In genomic region chr11:49168839-49169611, GRCm38 (mm10) we compare ENCODE assay signal across 8 mouse cellular contexts. TPM values are rescaled to one million over a fixed set of nuclear protein-coding genes. Genes with fewer than 3 reads are reported as not detected.
DNase-seq lines count a peak whose midpoint lies in the region; ATAC-seq and TF ChIP-seq lines count a peak whose summit lies in the region.

No protein-coding gene starts in this region.

- H3K4me3 ChIP-seq in heart, postnatal 0 days (ENCODE audit: low read depth, low read length), result peak overlapping the region; percentile 34
- peak overlapping the region; percentile 37 for H3K4me3 ChIP-seq in limb, embryonic 13.5 days
- H3K4me3 ChIP-seq in neural tube, embryonic 13.5 days, result peak overlapping the region; percentile 41

- no peak overlapping the region for H3K9ac ChIP-seq in heart, postnatal 0 days (replicated peaks; ENCODE audit: low read depth, low read length)
- H3K9ac ChIP-seq in limb, embryonic 13.5 days, result peak overlapping the region; percentile 53
- H3K9ac ChIP-seq in neural tube, embryonic 13.5 days, result peak overlapping the region; percentile 56

- H3K36me3 ChIP-seq in heart, postnatal 0 days (replicated peaks; ENCODE audit: control insufficient read depth, insufficient read depth, low read length), result no peaks in the 10 kb centered on the region
- H3K36me3 ChIP-seq in limb, embryonic 13.5 days, result no peaks in the 10 kb centered on the region
- H3K36me3 ChIP-seq in neural tube, embryonic 13.5 days, result no peaks in the 10 kb centered on the region

- 18% methylated on average over 50 of the region's 50 CpGs for WGBS in heart, postnatal 0 days
- 4% methylated on average over 50 of the region's 50 CpGs for WGBS in limb, embryonic 13.5 days
- 7% methylated on average over 50 of the region's 50 CpGs for WGBS in neural tube, embryonic 13.5 days

- no peak overlapping the region for H3K27ac ChIP-seq in heart, postnatal 0 days (ENCODE audit: low read depth)
- H3K27ac ChIP-seq in limb, embryonic 13.5 days, result no peak overlapping the region
- no peak overlapping the region for H3K27ac ChIP-seq in neural tube, embryonic 13.5 days (replicated peaks)

- TF ChIP-seq EP300 in heart, postnatal 0 days (IDR thresholded peaks at IDR 0.05; ENCODE audit: low read depth), result no peak

- H3K4me1 ChIP-seq in heart, postnatal 0 days (ENCODE audit: control insufficient read depth, insufficient read depth), result peaks cover 4% of the 10 kb centered on the region; the same call in 1 of the 2 replicates
- H3K4me1 ChIP-seq in limb, embryonic 13.5 days, result peaks cover 7% of the 10 kb centered on the region
- peaks cover 7% of the 10 kb centered on the region for H3K4me1 ChIP-seq in neural tube, embryonic 13.5 days (replicated peaks)

- ATAC-seq in heart, postnatal 0 days (ENCODE audit: insufficient read depth, low read depth), result 0 out of 2 replicates have a peak, but pooled peaks have one; percentile 17
- ATAC-seq in common myeloid progenitor, adult 5-6 weeks (replicated peaks; ENCODE audit: low read depth, poor library complexity, severe bottlenecking), result peak; percentile 17; the same call in 1 of the 2 replicates
- ATAC-seq in hematopoietic stem cell, adult 5-6 weeks (replicated peaks in 1 of 2; ENCODE audit: insufficient read depth in 1 of 2, low FRiP score in 2 of 2, low TSS enrichment in 1 of 2, low read depth in 1 of 2, poor library complexity in 2 of 2, severe bottlenecking in 2 of 2), result peak; percentile 23 to 44; a peak in 2 of 4 replicates
- ATAC-seq in limb, embryonic 13.5 days (ENCODE audit: low FRiP score, low read depth), result peak; percentile 48; the same call in 1 of the 2 replicates
- peak; percentile 79 for ATAC-seq in neural tube, embryonic 13.5 days (ENCODE audit: low read depth)

- peak overlapping the region; percentile 51 for H3K4me2 ChIP-seq in heart, postnatal 0 days (ENCODE audit: low read depth, low read length)
- peak overlapping the region; percentile 68 for H3K4me2 ChIP-seq in limb, embryonic 13.5 days (replicated peaks)
- peak overlapping the region; percentile 69 for H3K4me2 ChIP-seq in neural tube, embryonic 13.5 days

- DNase-seq in heart, postnatal 0 days (ENCODE audit: low spot score), result no peak
- no peak for DNase-seq in heart, postnatal 14 days
- DNase-seq in spleen, postnatal 36 days (ENCODE audit: low spot score in 2 of 2), result no peak
- DNase-seq in gastrocnemius, adult 8-10 months (ENCODE audit: low spot score in 2 of 2), result no peak

- TF ChIP-seq CTCF in heart, postnatal 0 days (IDR thresholded peaks at IDR 0.05; ENCODE audit: low read depth), result no peak

- peaks cover 8% of the 10 kb centered on the region for H3K9me3 ChIP-seq in heart, postnatal 0 days (replicated peaks; ENCODE audit: control insufficient read depth, low read length)
- 0 out of 2 replicates have a peak, but pooled peaks cover 8% of the 10 kb centered on the region for H3K9me3 ChIP-seq in limb, embryonic 13.5 days
- no peaks in the 10 kb centered on the region for H3K9me3 ChIP-seq in neural tube, embryonic 13.5 days

- intact Hi-C loops in heart, postnatal 14 days (cut with DNase I), result no loop called here

- peaks cover 16% of the 10 kb centered on the region for H3K27me3 ChIP-seq in heart, postnatal 0 days (ENCODE audit: control insufficient read depth, insufficient read depth, low read length)
- H3K27me3 ChIP-seq in limb, embryonic 13.5 days, result peaks cover 36% of the 10 kb centered on the region
- H3K27me3 ChIP-seq in neural tube, embryonic 13.5 days, result peaks cover 26% of the 10 kb centered on the region

RNA-seq across cellular contexts. Expression of gene Olfr1394, which starts 14.8 kb away (rescaled TPM):
- total RNA-seq in heart, postnatal 0 days (2014; rRNA removed; ENCODE audit: low replicate concordance), result not detected in 2 replicates
- polyA plus RNA-seq in heart, postnatal 0 days (2015; fragmentation: Nextera tagmentation; extraction: Ambion mirVana), result not detected in 2 replicates
- not detected for total RNA-seq in heart, postnatal 14 days (2021)
- total RNA-seq in common myeloid progenitor, adult 5-6 weeks (2017), result not detected in 2 replicates
- not detected in 2 replicates for total RNA-seq in hematopoietic stem cell, adult 5-6 weeks (2017)
- not detected in 2 replicates for polyA plus RNA-seq in limb, embryonic 13.5 days (2015; fragmentation: Nextera tagmentation; extraction: Ambion mirVana)
- polyA plus RNA-seq in neural tube, embryonic 13.5 days (2015; fragmentation: Nextera tagmentation; extraction: Ambion mirVana), result not detected in 2 replicates
- not detected for total RNA-seq in gastrocnemius, adult 8-10 months (2022)

RNA-seq across cellular contexts. Expression of gene Btnl9, which starts 17.9 kb away (rescaled TPM):
- total RNA-seq in heart, postnatal 0 days (2014; rRNA removed; ENCODE audit: low replicate concordance), result 14.5 and 33.4 TPM in 2 replicates
- 11.2 and 12.2 TPM in 2 replicates for polyA plus RNA-seq in heart, postnatal 0 days (2015; fragmentation: Nextera tagmentation; extraction: Ambion mirVana)
- total RNA-seq in heart, postnatal 14 days (2021), result 10 to 100 TPM; 48.3 to 52.4 TPM
- total RNA-seq in common myeloid progenitor, adult 5-6 weeks (2017), result 11.1 and 13.6 TPM in 2 replicates
- total RNA-seq in hematopoietic stem cell, adult 5-6 weeks (2017), result 6.8 and 8.8 TPM in 2 replicates
- polyA plus RNA-seq in limb, embryonic 13.5 days (2015; fragmentation: Nextera tagmentation; extraction: Ambion mirVana), result 1.0 and 1.5 TPM in 2 replicates
- polyA plus RNA-seq in neural tube, embryonic 13.5 days (2015; fragmentation: Nextera tagmentation; extraction: Ambion mirVana), result 0.10 and 0.33 TPM in 2 replicates
- total RNA-seq in gastrocnemius, adult 8-10 months (2022), result 1 to 10 TPM in 3 of 4 experiments, under 1 TPM in 1; 0.96 to 2.6 (median 2.0) TPM

RNA-seq across cellular contexts. Expression of gene Olfr1395, which starts 27.0 kb away (rescaled TPM):
- total RNA-seq in heart, postnatal 0 days (2014; rRNA removed; ENCODE audit: low replicate concordance), result not detected in 2 replicates
- not detected in 2 replicates for polyA plus RNA-seq in heart, postnatal 0 days (2015; fragmentation: Nextera tagmentation; extraction: Ambion mirVana)
- total RNA-seq in heart, postnatal 14 days (2021), result not detected
- total RNA-seq in common myeloid progenitor, adult 5-6 weeks (2017), result not detected in 2 replicates
- total RNA-seq in hematopoietic stem cell, adult 5-6 weeks (2017), result not detected in 2 replicates
- not detected in 2 replicates for polyA plus RNA-seq in limb, embryonic 13.5 days (2015; fragmentation: Nextera tagmentation; extraction: Ambion mirVana)
- not detected in 2 replicates for polyA plus RNA-seq in neural tube, embryonic 13.5 days (2015; fragmentation: Nextera tagmentation; extraction: Ambion mirVana)
- total RNA-seq in gastrocnemius, adult 8-10 months (2022), result not detected

RNA-seq across cellular contexts. Expression of gene Zfp62, which starts 34.1 kb away (rescaled TPM):
- 7.4 and 22.9 TPM in 2 replicates for total RNA-seq in heart, postnatal 0 days (2014; rRNA removed; ENCODE audit: low replicate concordance)
- 19.0 and 20.4 TPM in 2 replicates for polyA plus RNA-seq in heart, postnatal 0 days (2015; fragmentation: Nextera tagmentation; extraction: Ambion mirVana)
- total RNA-seq in heart, postnatal 14 days (2021), result 10 to 100 TPM; 26.3 to 27.0 TPM
- total RNA-seq in common myeloid progenitor, adult 5-6 weeks (2017), result 149 and 168 TPM in 2 replicates
- total RNA-seq in hematopoietic stem cell, adult 5-6 weeks (2017), result 144 and 155 TPM in 2 replicates
- polyA plus RNA-seq in limb, embryonic 13.5 days (2015; fragmentation: Nextera tagmentation; extraction: Ambion mirVana), result 44.5 and 48.8 TPM in 2 replicates
- 44.5 and 50.0 TPM in 2 replicates for polyA plus RNA-seq in neural tube, embryonic 13.5 days (2015; fragmentation: Nextera tagmentation; extraction: Ambion mirVana)
- 10 to 100 TPM; 24.4 to 29.9 (median 26.0) TPM for total RNA-seq in gastrocnemius, adult 8-10 months (2022)

RNA-seq across cellular contexts. Expression of gene Olfr1396, which starts 54.4 kb away (rescaled TPM):
- total RNA-seq in heart, postnatal 0 days (2014; rRNA removed; ENCODE audit: low replicate concordance), result 20.3 TPM in 1 of 2 replicates, not detected in the other
- polyA plus RNA-seq in heart, postnatal 0 days (2015; fragmentation: Nextera tagmentation; extraction: Ambion mirVana), result 0.45 and 0.59 TPM in 2 replicates
- total RNA-seq in heart, postnatal 14 days (2021), result 1 to 10 TPM; 1.2 to 1.4 TPM
- not detected in 2 replicates for total RNA-seq in common myeloid progenitor, adult 5-6 weeks (2017)
- not detected in 2 replicates for total RNA-seq in hematopoietic stem cell, adult 5-6 weeks (2017)
- 0.04 TPM in 1 of 2 replicates, not detected in the other for polyA plus RNA-seq in limb, embryonic 13.5 days (2015; fragmentation: Nextera tagmentation; extraction: Ambion mirVana)
- not detected in 2 replicates for polyA plus RNA-seq in neural tube, embryonic 13.5 days (2015; fragmentation: Nextera tagmentation; extraction: Ambion mirVana)
- not detected for total RNA-seq in gastrocnemius, adult 8-10 months (2022)

Comparison
In these comparisons a context has a peak if more than half of its experiments do, and no peak if none do; other contexts are left out.
1. ATAC-seq: peak in every context shown above with its lines; median percentile 79 in neural tube, embryonic 13.5 days; 48 in limb, embryonic 13.5 days; 34 in hematopoietic stem cell, adult 5-6 weeks; 17 in heart, postnatal 0 days; 17 in common myeloid progenitor, adult 5-6 weeks.